Comparison of ENCODE assay signal across 8 mouse cellular contexts in the genomic region with DNA sequence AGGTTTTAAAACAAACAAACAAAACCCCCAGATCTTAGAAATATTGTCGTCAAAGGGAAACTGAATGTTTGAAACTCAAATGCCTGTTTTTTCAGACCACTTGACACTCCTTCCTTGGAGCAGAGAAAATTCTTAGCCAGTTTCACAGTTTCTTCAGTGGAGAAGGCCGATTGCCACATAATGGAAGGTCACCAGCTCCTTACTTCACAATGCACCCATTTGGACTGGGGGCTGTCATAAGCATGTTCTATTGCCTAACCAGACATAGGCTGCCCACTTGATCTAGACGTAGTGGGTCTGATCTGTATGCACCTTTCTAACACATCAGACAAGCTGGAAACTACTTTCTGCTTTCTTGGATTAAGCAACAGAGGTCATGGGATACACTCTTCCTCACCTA. TPM values are rescaled to one million over a fixed set of nuclear protein-coding genes. Genes with fewer than 3 reads are reported as not detected.
DNase-seq lines count a peak whose midpoint lies in the region; ATAC-seq and TF ChIP-seq lines count a peak whose summit lies in the region.

No protein-coding gene starts in this region.

- no peak for TF ChIP-seq CTCF in MEL (IDR thresholded peaks at IDR 0.05 in 2 of 3, conservative IDR thresholded peaks at IDR 0.05 in 1 of 3; ENCODE audit: control insufficient read depth in 1 of 3, insufficient read depth in 1 of 3, low read depth in 2 of 3, low read length in 3 of 3, poor library complexity in 1 of 3, severe bottlenecking in 1 of 3)

- DNase-seq in cerebellum, adult 9-11 months: peak; percentile 28
- DNase-seq in cerebellum, postnatal 25 days: no peak
- DNase-seq in MEL (ENCODE audit: low read depth, low spot score): no peak
- DNase-seq in lung, postnatal 4 days: peak; percentile 30 to 42
- DNase-seq in right cerebral cortex, postnatal 25 days: no peak
- no peak for DNase-seq in gastrocnemius, adult 8-10 months (ENCODE audit: low spot score in 2 of 2)
- no peak for DNase-seq in retina, embryonic 14.5 days (ENCODE audit: low spot score)

- H3K36me3 ChIP-seq in MEL (ENCODE audit: control insufficient read depth in 1 of 2, insufficient read depth in 2 of 2, low read length in 2 of 2): peaks cover 0 to 5% of the 10 kb centered on the region in 2 experiments; a peak in 2 of 4 replicates
- H3K36me3 ChIP-seq in hindbrain, embryonic 15.5 days: no peaks in the 10 kb centered on the region

- ATAC-seq in hindbrain, embryonic 15.5 days (ENCODE audit: low FRiP score, low read depth): no peak

- H3K4me2 ChIP-seq in hindbrain, embryonic 15.5 days: peak overlapping the region; percentile 72; the same call in 1 of the 2 replicates

- peaks cover 9 to 11% of the 10 kb centered on the region in 2 experiments; a peak in 3 of 4 replicates for H3K4me1 ChIP-seq in MEL (ENCODE audit: control insufficient read depth in 1 of 2, insufficient read depth in 2 of 2, low read length in 2 of 2)
- H3K4me1 ChIP-seq in hindbrain, embryonic 15.5 days (replicated peaks): peaks cover 15% of the 10 kb centered on the region

- H3K9ac ChIP-seq in MEL (ENCODE audit: control insufficient read depth, low read depth, low read length, poor library complexity, severe bottlenecking): peak overlapping the region; percentile 68
- H3K9ac ChIP-seq in hindbrain, embryonic 15.5 days: no peak overlapping the region

- no peak for TF ChIP-seq POLR2A in MEL (IDR thresholded peaks at IDR 0.05; ENCODE audit: control insufficient read depth in 1 of 2, insufficient read depth in 1 of 2, low read depth in 1 of 2, low read length in 2 of 2, poor library complexity in 1 of 2)

- no peaks in the 10 kb centered on the region for H3K79me2 ChIP-seq in MEL (ENCODE audit: control insufficient read depth, insufficient read depth, low read length, poor library complexity)

- H3K9me3 ChIP-seq in MEL (replicated peaks; ENCODE audit: insufficient read depth, low read length): no peaks in the 10 kb centered on the region
- H3K9me3 ChIP-seq in hindbrain, embryonic 15.5 days: no peaks in the 10 kb centered on the region

- 50% methylated on average over 3 of the region's 3 CpGs for WGBS in hindbrain, embryonic 15.5 days

- H3K27me3 ChIP-seq in MEL (ENCODE audit: control insufficient read depth in 1 of 2, insufficient read depth in 2 of 2, low read length in 2 of 2): no peaks in the 10 kb centered on the region
- no peaks in the 10 kb centered on the region for H3K27me3 ChIP-seq in hindbrain, embryonic 15.5 days

- TF ChIP-seq EP300 in MEL (IDR thresholded peaks at IDR 0.05; ENCODE audit: low read depth in 1 of 2, low read length in 2 of 2): no peak

- peak overlapping the region; percentile 58 to 95 for H3K4me3 ChIP-seq in MEL (ENCODE audit: control insufficient read depth in 1 of 2, insufficient read depth in 1 of 2, low read depth in 2 of 2, low read length in 2 of 2)
- H3K4me3 ChIP-seq in hindbrain, embryonic 15.5 days: peak overlapping the region; percentile 86; the same call in 1 of the 2 replicates

- H3K27ac ChIP-seq in MEL (ENCODE audit: control insufficient read depth, low read depth, low read length): no peak overlapping the region
- no peak overlapping the region for H3K27ac ChIP-seq in hindbrain, embryonic 15.5 days (replicated peaks)

- TF ChIP-seq RAD21 in MEL (IDR thresholded peaks at IDR 0.05; ENCODE audit: low read depth, low read length): no peak

TF ChIP-seq in MEL, 35 proteins besides CTCF, POLR2A, EP300 and RAD21:
- TF ChIP-seq KAT2A (conservative IDR thresholded peaks at IDR 0.05; ENCODE audit: low read depth, low read length): no peak
- TF ChIP-seq SIN3A (IDR thresholded peaks at IDR 0.05; ENCODE audit: low read length): 0 out of 2 replicates have a peak, but pooled peaks have one; percentile 1

RNA-seq across cellular contexts. Expression of gene Chpt1, which starts 0.6 kb away (rescaled TPM):
- 9.6 and 11.6 TPM in 2 replicates for total RNA-seq in MEL (2012; rRNA removed)
- polyA plus RNA-seq in MEL (2012; ENCODE audit: insufficient read depth in 1 of 2, insufficient read length in 2 of 2, low read depth in 1 of 2, low replicate concordance in 2 of 2, missing spikeins in 1 of 2): 10 to 100 TPM in 1 of 2 experiments, not detected in 1; 19.0 TPM
- polyA plus RNA-seq in hindbrain, embryonic 15.5 days (2015; fragmentation: Nextera tagmentation; extraction: Ambion mirVana): 20.1 and 21.6 TPM in 2 replicates
- 100 to 1,000 TPM in 2 of 4 experiments, 10 to 100 TPM in 2; 94.8 to 118 (median 103) TPM for total RNA-seq in gastrocnemius, adult 8-10 months (2022)

RNA-seq across cellular contexts. Expression of gene Sycp3, which starts 45.1 kb away (rescaled TPM):
- total RNA-seq in MEL (2012; rRNA removed): not detected in 2 replicates
- polyA plus RNA-seq in MEL (2012; ENCODE audit: insufficient read depth in 1 of 2, insufficient read length in 2 of 2, low read depth in 1 of 2, low replicate concordance in 2 of 2, missing spikeins in 1 of 2): not detected
- polyA plus RNA-seq in hindbrain, embryonic 15.5 days (2015; fragmentation: Nextera tagmentation; extraction: Ambion mirVana): 0.30 and 0.31 TPM in 2 replicates
- total RNA-seq in gastrocnemius, adult 8-10 months (2022): not detected

Comparison
In these comparisons a context has a peak if more than half of its experiments do, and no peak if none do; other contexts are left out.
1. DNase-seq: peak in cerebellum, adult 9-11 months (single experiment) and lung, postnatal 4 days (2 of 2); none in cerebellum, postnatal 25 days (0 of 2), MEL (single experiment), right cerebral cortex, postnatal 25 days (single experiment), gastrocnemius, adult 8-10 months (0 of 2) and retina, embryonic 14.5 days (single experiment).